Mouse (Mus musculus) heart, embryonic 14.5 days (tissue): ENCODE data around the gene Dclk3. TPM values are rescaled to one million over a fixed set of nuclear protein-coding genes. Genes with fewer than 3 reads are reported as not detected.

Experiments used
- ATAC-seq: fragments of 200-750 bp; cut with Nextera tagmentation; 2 replicates; pipeline ENCODE4 v1.8.0; 2017; ENCODE audit warnings: low read depth, moderate TSS enrichment; ENCODE audit not compliant: insufficient number of reproducible peaks, insufficient read depth, low FRiP score
- H3K27ac ChIP-seq, 2 experiments: fragments of 200-500 bp in 1 of 2; fragments of 300-500 bp in 1 of 2; sonication (generic) in 1 of 2; replicated peaks in 1 of 2; 2 replicates each; pipeline ENCODE4 v1.5.1; 2012 to 2014; ENCODE audit warnings: low read depth in 2 of 2, low read length in 2 of 2, control low read depth in 1 of 2, mild to moderate bottlenecking in 1 of 2, mixed read lengths in 1 of 2; ENCODE audit not compliant: control insufficient read depth in 1 of 2, insufficient read depth in 1 of 2
- H3K27me3 ChIP-seq: fragments of 300-500 bp; sonication (generic); 2 replicates; pipeline ENCODE4 v1.6.1; 2014; ENCODE audit warnings: mild to moderate bottlenecking, low read length, control low read depth; ENCODE audit not compliant: control insufficient read depth, insufficient read depth
- H3K36me3 ChIP-seq: fragments of 300-500 bp; sonication (generic); 2 replicates; pipeline ENCODE4 v1.6.1; 2014; ENCODE audit warnings: mild to moderate bottlenecking, control low read depth, low read length, mixed read lengths; ENCODE audit not compliant: control insufficient read depth, insufficient read depth
- H3K4me1 ChIP-seq, 2 experiments: fragments of 200-500 bp in 1 of 2; fragments of 300-500 bp in 1 of 2; sonication (generic) in 1 of 2; 2 replicates each; pipeline ENCODE4 v1.6.1; 2012 to 2014; ENCODE audit warnings: low read length in 2 of 2, control low read depth in 1 of 2, mixed read lengths in 1 of 2; ENCODE audit not compliant: control insufficient read depth in 2 of 2, insufficient read depth in 2 of 2
- H3K4me2 ChIP-seq: fragments of 300-500 bp; sonication (generic); 2 replicates; pipeline ENCODE4 v1.6.1; 2014; ENCODE audit warnings: mild to moderate bottlenecking, low read length
- H3K4me3 ChIP-seq, 2 experiments: fragments of 200-500 bp in 1 of 2; fragments of 300-500 bp in 1 of 2; sonication (generic) in 1 of 2; 2 replicates each; pipeline ENCODE4 v1.5.1; 2012 to 2014; ENCODE audit warnings: low read length in 2 of 2, mild to moderate bottlenecking in 2 of 2, control low read depth in 1 of 2, low read depth in 1 of 2, moderate library complexity in 1 of 2; ENCODE audit not compliant: control insufficient read depth in 1 of 2, insufficient read depth in 1 of 2
- H3K9ac ChIP-seq: fragments of 300-500 bp; sonication (generic); 2 replicates; pipeline ENCODE4 v1.6.1; 2014; ENCODE audit warnings: mild to moderate bottlenecking, low read length
- H3K9me3 ChIP-seq: fragments of 300-500 bp; sonication (generic); 2 replicates; pipeline ENCODE4 v1.6.1; 2016; ENCODE audit warnings: low read length, control low read depth; ENCODE audit not compliant: control insufficient read depth
- WGBS: fragments of 180-500 bp; shearing (Covaris S2); extraction: QIAGEN DNeasy Blood & Tissue Kit; methylation state at CpG from one replicate; pipeline ENCODE4 v1.1.7; 2014; 5-methylcytosine and 5-hydroxymethylcytosine counted together
- polyA plus RNA-seq: library from polyadenylated mRNA; unstranded; fragments of >200 nt; fragmentation: Nextera tagmentation; extraction: Ambion mirVana; gene quantifications from 2 replicates; pipeline ENCODE4 v1.2.1, GENCODE M21; 2014

Gene Dclk3
- polyA plus RNA-seq, 1 experiment from 2014 or later = 0.88 TPM

- peaks cover 3 to 4% of the 10 kb centered on the region in 2 experiments; a peak in 3 of 4 replicates for H3K4me1 ChIP-seq
- no peaks in the 10 kb centered on the region for H3K36me3 ChIP-seq
- no peak overlapping the region for H3K9ac ChIP-seq
- H3K27ac ChIP-seq = no peak overlapping the region
- no peaks in the 10 kb centered on the region for H3K9me3 ChIP-seq
- 51% methylated on average over 8 of the region's 8 CpGs for WGBS
- H3K27me3 ChIP-seq = peaks cover 7% of the 10 kb centered on the region; the same call in 1 of the 2 replicates
- ATAC-seq = no peak
- peak overlapping the region in 1 of 2 experiments; percentile 48; a peak in 1 of 4 replicates for H3K4me3 ChIP-seq
- H3K4me2 ChIP-seq = peak overlapping the region; percentile 85
Observed at GRCm38 (mm10) chr9:111439836-111440201, 938 bp downstream of the Dclk3 start.

GRCm38 (mm10) chr9:111440446-111440845 is 1.6 kb downstream of the Dclk3 start:
- no peak for ATAC-seq
- Histone ChIP-seq H3K27ac (no peak overlapping the region), H3K4me3 (no peak overlapping the region), H3K4me1 (peaks cover 3 to 4% of the 10 kb centered on the region in 2 experiments; a peak in 3 of 4 replicates), H3K9ac (no peak overlapping the region), H3K4me2 (no peak overlapping the region), H3K9me3 (no peaks in the 10 kb centered on the region), H3K36me3 (no peaks in the 10 kb centered on the region), H3K27me3 (peaks cover 7% of the 10 kb centered on the region; the same call in 1 of the 2 replicates)
- 71% methylated on average over 6 of the region's 6 CpGs for WGBS

GRCm38 (mm10) chr9:111441151-111441550 is 2.3 kb downstream of the Dclk3 start:
- Histone ChIP-seq H3K4me3 (no peak overlapping the region), H3K27me3 (peaks cover 7% of the 10 kb centered on the region; the same call in 1 of the 2 replicates), H3K9me3 (no peaks in the 10 kb centered on the region), H3K9ac (no peak overlapping the region), H3K36me3 (no peaks in the 10 kb centered on the region), H3K4me2 (no peak overlapping the region), H3K27ac (no peak overlapping the region), H3K4me1 (peaks cover 0 to 4% of the 10 kb centered on the region in 2 experiments; a peak in 3 of 4 replicates)
- no peak for ATAC-seq
- WGBS = 84% methylated on average over 2 of the region's 2 CpGs

GRCm38 (mm10) chr9:111446204-111446603 is 7.3 kb downstream of the Dclk3 start:
- H3K9me3 ChIP-seq = no peaks in the 10 kb centered on the region
- ATAC-seq = no peak
- WGBS = 68% methylated on average over 2 of the region's 2 CpGs

GRCm38 (mm10) chr9:111448976-111449375 is 10.1 kb downstream of the Dclk3 start:
- ATAC-seq = no peak
- Histone ChIP-seq H3K9ac (no peak overlapping the region), H3K4me2 (no peak overlapping the region), H3K27me3 (no peaks in the 10 kb centered on the region), H3K4me1 (no peaks in the 10 kb centered on the region), H3K4me3 (no peak overlapping the region), H3K27ac (no peak overlapping the region), H3K36me3 (no peaks in the 10 kb centered on the region), H3K9me3 (no peaks in the 10 kb centered on the region)
- WGBS = 71% methylated on average over 2 of the region's 2 CpGs

More at GRCm38 (mm10) chr9:111446204-111446603, 7.3 kb downstream of the Dclk3 start:
- H3K27me3 ChIP-seq = no peaks in the 10 kb centered on the region
- no peak overlapping the region for H3K4me3 ChIP-seq
- no peaks in the 10 kb centered on the region for H3K36me3 ChIP-seq
- H3K4me1 ChIP-seq = no peaks in the 10 kb centered on the region
- no peak overlapping the region for H3K4me2 ChIP-seq
- no peak overlapping the region for H3K9ac ChIP-seq
- H3K27ac ChIP-seq = no peak overlapping the region

- Histone ChIP-seq H3K27me3 (no peaks in the 10 kb centered on the region), H3K9me3 (no peaks in the 10 kb centered on the region), H3K27ac (no peak overlapping the region), H3K4me2 (no peak overlapping the region), H3K36me3 (no peaks in the 10 kb centered on the region), H3K4me1 (no peaks in the 10 kb centered on the region), H3K4me3 (no peak overlapping the region), H3K9ac (no peak overlapping the region)
- WGBS = 65% methylated on average over 5 of the region's 5 CpGs
- ATAC-seq = no peak
Observed at GRCm38 (mm10) chr9:111449880-111450279, 11.0 kb downstream of the Dclk3 start.

GRCm38 (mm10) chr9:111450853-111451404 is 12.0 kb downstream of the Dclk3 start:
- Histone ChIP-seq H3K4me3 (no peak overlapping the region), H3K4me1 (no peaks in the 10 kb centered on the region), H3K27ac (no peak overlapping the region), H3K36me3 (no peaks in the 10 kb centered on the region), H3K4me2 (no peak overlapping the region), H3K9me3 (no peaks in the 10 kb centered on the region), H3K27me3 (no peaks in the 10 kb centered on the region), H3K9ac (no peak overlapping the region)
- 87% methylated on average over 12 of the region's 12 CpGs for WGBS
- no peak for ATAC-seq

- H3K4me2 ChIP-seq = no peak overlapping the region
- no peak overlapping the region for H3K4me3 ChIP-seq
- no peaks in the 10 kb centered on the region for H3K36me3 ChIP-seq
- H3K9ac ChIP-seq = no peak overlapping the region
- H3K27me3 ChIP-seq = no peaks in the 10 kb centered on the region
- H3K4me1 ChIP-seq = no peaks in the 10 kb centered on the region
- H3K9me3 ChIP-seq = no peaks in the 10 kb centered on the region
- WGBS = 52% methylated on average over 3 of the region's 3 CpGs
- H3K27ac ChIP-seq = no peak overlapping the region
- no peak for ATAC-seq
Observed at GRCm38 (mm10) chr9:111453895-111454294, 15.0 kb downstream of the Dclk3 start.
